Mouse (Mus musculus): ENCODE data around the gene Nsf.

GRCm38 (mm10) chr11:103815986-103816385, 137.9 kb downstream of the Nsf start:
- TF ChIP-seq POLR2A (IDR thresholded peaks at IDR 0.05; ENCODE audit: low read depth, low read length) (no peak), CTCF (IDR thresholded peaks at IDR 0.05; ENCODE audit: borderline replicate concordance, insufficient read depth, low read length) (no peak)

Measured in embryonic fibroblast, embryonic 13.5 days (primary cell).